Mouse (Mus musculus): Measurements from ENCODE around the gene Pwp2. TPM values are rescaled to one million over a fixed set of nuclear protein-coding genes. Genes with fewer than 3 reads are reported as not detected.
"Not testable (repeated sequence)": the region's sequence is repeated elsewhere in the genome, so short reads cannot be mapped to it uniquely, and the experiment has no call there.

Pwp2 gene
- 10 to 100 TPM; 19.2 to 19.6 TPM for total RNA-seq (2021)
- long read RNA-seq, experiment 1, transcript Pwp2-201 (21 exons, 3,872 nt), result major isoform, 14 of 25 reads
- long read RNA-seq, experiment 1, partial matches to known transcripts, result 5 of 25 reads
- long read RNA-seq, experiment 1, other reads (novel, unspliced or antisense), result 6 of 25 reads
- long read RNA-seq, experiment 2, transcript Pwp2-201 (21 exons, 3,872 nt), result major isoform, 7 of 19 reads
- long read RNA-seq, experiment 2, partial matches to known transcripts, result 5 of 19 reads
- long read RNA-seq, experiment 2, other reads (novel, unspliced or antisense), result 7 of 19 reads

DNA sequence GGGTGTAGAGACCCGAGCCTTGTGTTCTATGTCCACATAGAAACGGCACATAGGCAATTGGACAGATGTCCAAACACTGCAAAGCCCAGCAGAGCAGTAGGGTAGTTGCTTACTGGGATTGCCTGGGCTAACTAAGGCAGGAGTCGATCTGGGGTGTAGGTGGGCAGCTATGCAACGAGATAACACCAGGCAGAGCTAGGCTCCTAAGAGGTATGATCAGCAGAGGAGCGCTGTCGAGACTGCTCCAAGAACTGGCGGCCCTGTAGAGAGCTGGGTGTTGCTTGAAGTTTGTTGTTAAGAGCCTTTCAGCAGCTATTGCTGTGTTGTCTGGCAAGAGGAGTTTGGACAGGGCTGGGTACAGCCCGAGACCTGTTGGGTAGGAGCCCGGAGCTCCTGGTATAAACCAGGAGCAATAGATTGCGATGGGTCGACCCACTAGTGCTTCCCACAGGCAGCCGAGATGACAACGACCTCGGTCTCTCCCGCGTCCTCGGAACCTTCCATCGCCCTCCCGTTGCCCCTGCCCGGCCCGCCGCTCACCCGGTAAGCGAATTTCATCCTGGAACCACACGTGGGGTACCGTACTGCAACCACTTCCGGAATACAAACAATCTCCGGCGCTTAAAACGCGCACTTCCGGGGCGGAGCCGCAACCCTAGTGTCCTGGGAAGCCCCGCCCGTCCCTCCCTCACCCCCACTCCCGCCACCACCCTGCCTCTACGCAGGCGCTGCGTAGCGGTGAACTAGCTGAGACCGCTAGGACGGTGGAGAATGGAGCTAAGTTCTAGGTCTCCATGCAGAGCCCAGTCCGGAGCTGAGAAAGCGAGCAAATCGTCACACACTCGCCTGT lies at the start of gene Pwp2:
Gene Pwp2 (minus strand): TSS at position 619 of the 850 bp plus-strand sequence.
- peak; percentile 90 to 91 for DNase-seq (ENCODE audit: low spot score in 2 of 2)

DNA sequence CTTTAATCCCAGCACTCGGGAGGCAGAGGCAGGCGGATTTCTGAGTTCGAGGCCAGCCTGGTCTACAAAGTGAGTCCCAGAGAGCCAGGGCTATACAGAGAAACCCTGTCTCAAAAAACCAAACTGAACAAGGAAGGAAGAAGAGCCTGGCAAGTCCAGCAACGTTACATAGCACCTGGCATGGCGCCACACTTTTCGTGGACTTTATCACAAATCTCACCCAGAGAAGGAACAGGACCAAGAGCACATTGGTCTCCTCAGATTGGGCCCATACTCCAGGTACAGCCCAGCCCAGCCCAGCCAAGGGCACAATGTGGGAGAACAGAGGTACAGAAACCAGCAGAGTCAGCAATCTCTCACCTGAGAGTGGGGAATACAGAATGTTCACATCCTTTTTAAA lies 48.8 kb upstream of the Pwp2 start:
- DNase-seq (ENCODE audit: low spot score in 2 of 2), result no peak

DNA sequence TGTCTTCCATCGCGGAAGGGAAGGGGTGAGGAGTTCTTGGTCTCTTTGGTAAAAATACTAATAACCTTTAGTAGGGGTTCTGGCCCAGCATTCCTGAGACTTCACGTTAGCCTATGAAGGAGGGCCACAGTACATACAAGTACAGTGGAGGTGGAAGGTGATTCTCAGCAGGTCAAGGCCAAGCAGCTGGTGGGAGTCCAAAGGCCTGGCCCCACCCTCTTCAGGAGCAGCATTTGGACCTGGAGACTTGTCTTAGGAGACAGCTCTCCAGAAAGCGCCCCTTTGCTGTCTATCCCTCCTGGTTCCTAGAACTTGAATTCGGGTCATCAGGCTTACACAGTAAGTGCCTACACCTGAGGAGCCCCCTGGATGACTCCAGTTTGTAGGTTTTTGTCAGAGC lies 48.2 kb upstream of the Pwp2 start:
- DNase-seq (ENCODE audit: low spot score in 2 of 2), result no peak

DNA sequence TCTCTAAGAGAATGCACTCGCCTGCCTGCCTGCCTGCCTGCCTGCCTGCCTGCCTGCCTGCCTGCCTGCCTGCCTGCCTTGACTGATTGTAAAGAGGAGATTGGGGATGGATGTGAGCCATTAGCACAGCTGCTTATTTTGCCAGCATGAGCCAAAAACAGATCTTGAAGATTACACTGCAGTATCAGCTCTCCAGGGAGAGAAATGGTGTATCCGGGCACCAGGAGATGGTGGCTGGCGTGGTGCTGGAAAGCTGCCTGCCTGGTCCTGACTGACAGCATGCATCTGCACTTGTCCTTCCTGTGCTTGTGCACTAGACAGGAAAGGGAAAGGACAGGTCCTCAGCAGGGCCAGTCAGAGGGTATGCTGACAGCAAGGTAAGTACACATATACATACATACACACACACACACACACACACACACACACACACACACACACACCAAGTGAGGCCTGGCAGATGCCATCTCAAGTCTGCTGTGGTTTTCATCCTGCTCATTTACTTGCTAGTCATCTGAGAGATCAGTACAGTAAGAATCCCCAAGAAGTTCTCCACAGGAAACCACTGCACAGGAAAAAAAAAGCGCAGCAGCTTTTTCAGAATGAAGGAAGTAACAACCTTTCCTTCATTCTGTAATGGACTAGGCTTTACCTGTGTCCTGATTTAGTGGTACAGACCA lies 47.5 kb upstream of the Pwp2 start:
- DNase-seq (ENCODE audit: low spot score in 2 of 2), result no peak

DNA sequence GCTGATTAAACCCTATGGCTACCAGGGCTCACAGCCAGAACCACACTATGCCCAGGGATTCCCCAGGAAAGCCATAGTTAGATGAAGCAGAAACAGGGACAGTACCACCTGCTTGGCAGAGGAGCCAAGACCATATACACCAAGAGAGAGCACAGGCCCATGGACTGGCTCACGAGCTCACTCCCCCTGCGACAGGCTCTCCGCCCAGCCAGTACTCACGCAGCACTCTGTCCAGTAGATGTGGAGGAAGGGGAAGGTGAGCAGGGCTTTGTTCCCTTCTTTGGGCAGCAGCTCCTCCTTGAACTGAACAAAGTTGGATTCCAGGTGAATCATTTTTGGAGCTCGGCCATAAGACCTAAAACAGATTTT lies 43.6 kb upstream of the Pwp2 start:
- no peak for DNase-seq (ENCODE audit: low spot score in 2 of 2)

DNA sequence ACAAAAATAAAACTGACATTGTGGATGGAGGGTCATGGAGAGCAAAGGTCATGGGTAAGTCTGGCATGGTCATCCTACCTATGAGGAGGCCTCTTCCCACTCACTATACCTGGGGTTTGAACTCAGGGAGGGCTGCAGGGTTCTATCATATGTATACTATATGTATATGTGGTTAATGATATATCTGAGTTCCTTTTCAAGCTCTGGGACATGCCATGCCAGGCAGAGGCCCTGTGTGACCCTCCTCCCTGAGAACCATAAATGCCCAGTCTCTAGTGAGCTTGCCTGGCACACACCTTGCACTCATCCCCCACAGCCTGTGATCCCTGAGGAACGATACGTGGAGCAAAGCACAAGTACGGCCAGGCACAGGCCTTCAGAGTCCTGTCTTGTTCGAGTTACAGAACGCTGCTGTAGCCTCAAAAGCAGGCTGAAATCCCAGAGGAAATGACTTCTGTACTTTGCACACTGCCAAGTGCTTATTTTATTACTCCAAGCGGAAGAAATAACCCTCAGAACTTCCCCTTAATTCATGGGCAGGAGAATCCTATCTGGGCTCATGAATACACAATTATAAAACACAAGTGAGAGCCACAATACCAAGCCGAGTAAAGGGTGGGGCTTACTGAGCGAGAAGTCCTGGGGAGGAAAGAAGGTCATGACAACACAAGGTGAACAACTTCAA lies 43.1 kb upstream of the Pwp2 start:
- no peak for DNase-seq (ENCODE audit: low spot score in 2 of 2)

DNA sequence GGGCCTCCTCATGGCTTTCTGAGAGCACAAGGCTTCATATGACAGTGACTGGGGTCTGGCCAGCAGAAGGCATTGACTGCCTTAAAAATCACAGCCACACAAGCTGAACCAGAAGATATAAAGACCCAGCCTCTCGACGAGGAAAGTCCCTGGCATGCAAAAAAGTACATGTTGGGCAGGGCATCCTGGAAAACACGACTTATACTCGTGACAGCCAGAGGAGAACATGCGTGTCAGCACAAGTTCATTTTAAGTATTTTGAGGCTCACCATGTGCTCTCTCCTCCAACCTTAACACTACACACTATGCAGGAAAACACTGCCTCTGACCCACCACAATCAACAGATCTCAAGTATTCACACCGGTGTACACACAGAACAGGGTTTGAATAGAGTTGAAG lies 39.2 kb upstream of the Pwp2 start:
- DNase-seq (ENCODE audit: low spot score in 2 of 2), result no peak

DNA sequence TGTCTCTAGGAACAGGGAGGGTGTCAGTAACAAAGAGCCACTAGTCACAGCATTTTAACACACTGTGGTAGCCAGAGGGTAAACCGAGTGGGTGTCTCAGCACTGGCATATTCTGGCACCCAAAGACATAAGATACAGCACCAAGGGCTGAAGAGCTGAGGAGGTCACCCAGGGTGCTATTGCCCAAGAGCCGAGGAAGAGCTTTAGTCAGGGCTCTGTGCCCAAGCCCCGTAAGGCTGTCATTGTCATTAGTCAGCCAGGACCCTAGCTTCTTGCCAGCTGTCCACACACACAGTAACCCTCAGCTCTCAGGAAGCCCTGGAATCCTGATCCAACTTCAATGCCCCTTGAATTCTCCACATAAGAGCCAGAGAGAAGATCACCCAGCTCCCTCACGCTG lies 38.0 kb upstream of the Pwp2 start:
- DNase-seq (ENCODE audit: low spot score in 2 of 2), result no peak

DNA sequence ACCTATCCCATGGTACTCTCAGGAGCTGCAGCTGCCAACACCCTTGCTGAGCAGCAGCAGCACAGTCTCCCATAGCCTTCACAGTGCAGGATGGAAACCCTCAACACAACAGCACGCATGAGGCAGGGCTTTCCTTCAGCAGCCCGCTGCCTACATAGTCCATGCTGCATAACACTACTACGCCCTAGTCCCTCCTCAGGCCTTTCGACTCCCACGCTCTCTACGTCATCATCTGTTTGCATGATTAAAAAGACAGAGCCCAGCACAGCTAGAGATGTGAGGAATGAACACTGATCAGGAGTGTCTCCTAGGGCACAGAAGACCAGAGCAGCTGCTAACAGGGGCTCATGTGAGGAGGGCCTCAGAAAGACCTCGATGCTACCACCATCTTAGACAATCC lies 36.4 kb upstream of the Pwp2 start:
- peak; percentile 29 to 39 for DNase-seq (ENCODE audit: low spot score in 2 of 2)

DNA sequence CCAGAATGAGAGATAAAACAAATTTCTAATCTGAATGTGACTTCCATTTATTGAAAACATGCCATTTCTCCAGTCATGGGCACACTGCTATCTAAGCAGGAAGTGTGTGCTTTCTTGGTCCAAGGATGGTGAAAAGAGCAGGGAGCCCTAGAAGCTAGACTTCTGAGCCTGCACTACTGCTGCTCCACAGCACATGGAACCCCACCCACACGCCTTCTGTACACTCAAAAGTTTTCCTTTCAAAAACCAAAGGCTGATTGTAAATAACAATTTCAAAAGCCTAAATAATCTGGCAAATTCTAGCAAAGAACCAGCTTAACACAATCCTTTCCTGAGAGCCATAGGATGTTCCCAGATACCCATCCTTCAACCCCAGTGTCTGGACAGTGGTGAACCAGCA lies 34.6 kb upstream of the Pwp2 start:
- peak in 1 of 2 experiments; percentile 39 for DNase-seq (ENCODE audit: low spot score in 2 of 2)

DNA sequence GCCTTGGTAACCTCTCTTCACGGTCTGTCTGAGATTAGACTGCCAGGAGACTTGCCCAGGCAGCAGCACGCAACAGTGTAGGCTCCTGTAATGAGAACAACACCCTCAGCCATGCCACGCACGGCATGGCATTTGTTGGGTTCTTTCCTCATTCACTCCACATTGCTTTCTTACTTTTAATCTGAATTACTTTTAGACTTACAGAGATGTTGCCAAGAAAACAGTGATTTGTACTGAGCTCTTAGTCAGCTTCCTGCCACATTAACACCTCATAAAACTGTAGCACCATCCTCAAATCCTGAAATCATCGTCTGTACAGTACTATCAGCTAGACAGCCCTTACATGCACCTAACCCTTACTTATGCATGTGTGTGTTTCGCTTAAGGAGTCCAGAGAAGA lies 33.6 kb upstream of the Pwp2 start:
- DNase-seq (ENCODE audit: low spot score in 2 of 2), result peak in 1 of 2 experiments; percentile 34

DNA sequence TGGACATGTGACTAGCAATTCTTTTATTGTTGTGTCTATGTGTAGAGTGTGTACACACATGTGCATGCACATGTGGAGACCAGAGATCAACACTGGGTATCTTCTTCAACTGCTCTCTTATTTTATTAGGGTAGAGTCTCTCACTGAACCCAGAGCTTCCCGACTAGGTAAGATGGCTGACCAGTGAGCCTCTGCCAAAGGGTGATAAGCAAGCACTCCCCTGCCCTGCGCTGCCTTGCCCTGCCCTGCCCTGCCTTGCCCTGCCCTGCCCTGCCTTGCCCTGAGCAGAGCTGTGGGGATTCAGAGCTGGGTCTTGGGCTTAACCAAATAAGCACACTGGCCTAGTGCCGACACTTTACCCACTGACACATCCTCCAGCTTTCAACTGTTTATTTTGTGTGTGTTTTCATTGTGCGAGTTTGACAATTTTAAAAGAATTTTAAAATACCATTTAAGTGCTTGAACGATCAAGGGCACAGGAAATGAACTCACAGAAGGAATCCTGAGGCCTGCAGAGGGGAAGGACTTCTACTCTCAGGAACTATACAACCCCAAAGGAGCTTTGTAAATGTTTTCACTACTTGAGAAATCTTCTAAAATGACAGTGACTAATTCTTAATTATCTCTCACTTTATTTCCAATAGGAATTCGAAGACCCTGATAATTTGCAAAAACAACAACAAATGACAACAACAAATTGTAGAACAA lies 31.6 kb upstream of the Pwp2 start:
- DNase-seq (ENCODE audit: low spot score in 2 of 2), result no peak

DNA sequence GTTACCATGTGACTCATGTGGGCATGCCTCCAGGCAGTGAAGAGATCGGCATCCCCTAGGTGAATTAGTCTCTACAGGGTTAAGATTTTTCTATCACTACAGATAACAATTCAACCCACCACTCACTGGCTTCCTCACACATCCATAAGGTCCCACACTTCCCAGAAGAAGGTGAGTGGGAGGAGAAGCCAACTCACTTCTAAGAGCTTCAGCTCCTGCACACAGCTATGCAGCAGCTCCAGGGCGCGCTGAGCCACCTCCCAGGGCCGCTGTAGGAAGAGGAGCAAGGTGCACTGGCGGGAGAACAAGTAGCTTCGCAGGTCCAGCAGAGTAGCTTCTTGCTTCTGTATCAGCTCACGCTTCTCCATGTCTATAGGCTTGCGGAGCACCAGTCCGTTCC lies 29.4 kb upstream of the Pwp2 start:
- DNase-seq (ENCODE audit: low spot score in 2 of 2), result peak; percentile 25 to 45

DNA sequence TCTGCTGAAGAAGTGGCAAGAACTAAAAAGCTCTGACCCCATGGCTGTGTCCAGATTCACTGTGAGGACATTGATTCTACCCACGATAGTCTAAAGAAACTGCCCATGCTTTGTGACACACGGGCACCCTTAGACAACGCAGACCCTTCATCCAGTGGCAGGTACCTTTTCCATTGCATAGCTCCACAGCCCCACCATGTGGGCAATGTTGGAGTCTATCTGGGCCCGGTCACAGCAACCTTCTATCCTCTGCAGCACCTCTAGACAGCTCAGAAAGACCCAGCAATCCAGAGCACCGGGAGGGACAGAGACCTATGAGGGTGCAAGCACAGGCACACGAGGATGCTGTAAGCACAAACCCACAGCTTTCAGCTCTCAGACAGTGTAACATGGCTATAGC lies 26.4 kb upstream of the Pwp2 start:
- no peak for DNase-seq (ENCODE audit: low spot score in 2 of 2)

DNA sequence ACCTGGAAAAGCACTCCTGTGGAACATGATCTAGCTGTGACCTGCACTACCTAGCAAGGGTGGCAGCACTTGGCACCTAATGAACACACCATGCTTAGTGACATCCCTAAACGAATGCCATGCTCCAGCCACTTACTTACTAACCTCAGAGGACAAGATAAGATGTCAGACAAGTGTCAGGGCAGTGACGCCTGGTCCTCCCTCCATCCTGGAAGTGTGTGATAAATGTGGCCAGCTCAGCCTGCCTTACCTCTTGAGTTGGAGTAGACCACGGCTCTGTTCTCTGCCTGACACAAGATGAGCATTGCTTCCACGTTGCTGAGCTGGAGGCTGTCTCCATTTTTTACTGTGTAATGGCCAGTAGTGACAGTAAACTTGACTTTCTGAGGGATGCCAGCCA lies 16.2 kb upstream of the Pwp2 start:
- DNase-seq (ENCODE audit: low spot score in 2 of 2), result no peak

DNA sequence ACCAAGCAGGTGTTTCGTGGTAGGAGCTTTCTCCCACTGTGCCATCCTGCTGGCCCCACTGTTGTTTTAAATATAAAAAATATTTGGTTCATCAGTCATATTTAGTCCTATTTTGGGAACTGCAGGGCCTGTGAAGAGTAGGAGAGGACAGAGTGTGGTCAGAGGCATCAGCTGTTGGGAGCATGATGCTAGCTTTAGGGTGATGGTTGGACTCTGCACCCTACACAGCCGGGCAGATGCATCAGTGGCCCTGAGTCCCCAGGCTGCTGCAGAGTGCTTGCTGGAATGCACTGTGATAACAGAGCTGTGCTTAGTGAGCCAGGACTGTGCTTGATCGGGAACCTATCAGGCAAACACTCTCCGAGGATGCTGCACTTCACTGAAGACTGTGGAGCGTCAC lies 8.0 kb upstream of the Pwp2 start:
- no peak for DNase-seq (ENCODE audit: low spot score in 2 of 2)

DNA sequence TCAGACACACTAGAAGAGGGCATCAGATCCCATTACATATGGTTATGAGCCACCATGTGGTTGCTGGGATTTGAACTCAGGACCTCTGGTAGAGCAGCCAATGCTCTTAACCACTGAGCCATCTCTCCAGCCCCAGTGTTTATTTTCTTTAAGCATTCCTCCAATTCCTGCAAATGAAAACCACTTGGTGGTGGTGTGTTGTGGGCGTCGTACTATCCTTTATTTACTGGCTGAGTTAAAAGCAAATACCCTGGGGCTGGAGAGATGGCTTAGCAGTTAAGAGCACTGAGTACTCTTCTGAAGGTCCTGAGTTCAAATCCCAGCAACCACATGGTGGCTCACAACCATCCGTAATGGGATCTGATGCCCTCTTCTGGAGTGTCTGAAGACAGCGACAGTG lies 1.1 kb upstream of the Pwp2 start:
- not testable (repeated sequence) for DNase-seq (ENCODE audit: low spot score in 2 of 2)

DNA sequence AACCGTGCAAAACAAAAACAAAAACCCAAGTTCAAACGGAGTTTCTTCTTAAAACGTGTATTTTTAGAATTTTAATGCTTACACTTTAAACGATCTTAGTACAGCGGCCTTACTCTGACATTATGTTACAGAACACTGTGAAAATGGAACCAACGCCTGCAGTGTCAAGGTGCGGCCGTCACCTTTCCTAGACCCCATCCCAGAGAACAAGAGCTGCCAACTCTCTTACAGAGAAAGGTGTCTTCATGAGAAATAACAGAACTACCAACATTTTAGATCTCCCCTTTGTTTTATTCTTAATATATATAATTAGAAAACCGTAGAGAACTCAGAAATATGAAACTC lies 404 bp upstream of the Pwp2 start:
- DNase-seq (ENCODE audit: low spot score in 2 of 2), result no peak

DNA sequence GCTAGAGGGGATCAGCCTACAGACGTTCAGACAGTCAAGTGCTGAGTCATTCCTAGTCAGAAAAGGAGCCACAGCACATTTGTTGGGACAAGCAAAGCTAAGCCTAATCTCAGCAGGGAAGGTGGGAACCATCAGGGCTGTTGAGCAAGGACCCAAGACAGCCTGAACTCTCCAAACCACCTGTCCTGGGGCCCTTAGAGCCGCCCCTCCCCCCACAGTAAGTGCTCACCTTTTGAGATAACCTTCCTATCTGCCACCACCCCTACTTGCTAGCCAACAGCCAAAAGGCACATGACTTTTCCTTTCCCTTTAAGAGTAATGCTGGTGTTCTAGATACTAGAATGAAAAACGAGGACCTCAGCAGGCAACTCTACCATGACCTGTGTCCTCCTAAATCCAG lies 1.4 kb downstream of the Pwp2 start:
- DNase-seq (ENCODE audit: low spot score in 2 of 2), result no peak

DNA sequence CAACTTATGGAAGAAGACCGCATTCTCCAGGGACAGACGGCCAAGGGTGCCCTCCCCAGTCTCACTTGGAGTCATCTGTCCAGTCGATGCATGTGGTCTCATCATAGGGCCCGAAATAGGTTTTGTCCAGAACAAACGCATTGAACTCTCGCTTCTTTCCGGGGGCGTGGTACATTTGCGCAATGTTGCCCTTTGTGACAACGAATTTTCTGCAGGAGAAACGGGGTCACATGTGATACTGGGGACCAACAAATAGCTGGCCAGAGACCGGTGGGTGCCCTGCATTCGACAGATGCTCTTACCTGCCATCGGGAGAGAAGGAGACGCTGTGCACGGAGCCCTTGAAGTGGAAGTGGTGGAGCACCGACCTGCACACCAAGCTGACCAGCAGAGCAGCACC lies 2.6 kb downstream of the Pwp2 start:
- no peak for DNase-seq (ENCODE audit: low spot score in 2 of 2)

DNA sequence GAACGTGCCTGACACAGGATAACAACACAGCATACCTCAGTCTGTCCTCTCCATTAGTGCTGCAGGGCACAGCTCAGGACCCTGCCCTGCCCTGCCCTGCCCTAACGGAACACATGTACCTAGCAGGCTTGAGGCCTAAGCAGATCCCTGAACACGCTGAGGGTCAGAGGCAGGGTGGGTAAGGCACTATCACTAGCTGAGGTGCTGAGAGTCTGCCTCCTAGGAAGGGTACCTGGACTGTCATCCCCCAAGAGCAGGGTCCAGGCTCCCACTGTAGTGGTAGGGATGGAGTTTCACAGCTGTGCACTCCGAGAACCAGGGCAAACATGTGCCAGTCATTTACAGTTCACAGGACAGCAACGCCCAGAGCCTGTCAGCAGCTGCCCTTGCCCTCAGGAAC lies 10.5 kb downstream of the Pwp2 start:
- DNase-seq (ENCODE audit: low spot score in 2 of 2), result no peak
